Mouse (Mus musculus) CD4-positive helper T cell, adult 2 months (primary cell): ENCODE measurements around the gene Cxcl1.
"Not testable (repeated sequence)": the region's sequence is repeated elsewhere in the genome, so short reads cannot be mapped to it uniquely, and the experiment has no call there.

Experiments used
- DNase-seq: peaks from one replicate; pipeline ENCODE4 v3.0.0-alpha.2; 2012; ENCODE audit warnings: low read depth, missing footprints, low spot score

The Cxcl1 gene

DNA sequence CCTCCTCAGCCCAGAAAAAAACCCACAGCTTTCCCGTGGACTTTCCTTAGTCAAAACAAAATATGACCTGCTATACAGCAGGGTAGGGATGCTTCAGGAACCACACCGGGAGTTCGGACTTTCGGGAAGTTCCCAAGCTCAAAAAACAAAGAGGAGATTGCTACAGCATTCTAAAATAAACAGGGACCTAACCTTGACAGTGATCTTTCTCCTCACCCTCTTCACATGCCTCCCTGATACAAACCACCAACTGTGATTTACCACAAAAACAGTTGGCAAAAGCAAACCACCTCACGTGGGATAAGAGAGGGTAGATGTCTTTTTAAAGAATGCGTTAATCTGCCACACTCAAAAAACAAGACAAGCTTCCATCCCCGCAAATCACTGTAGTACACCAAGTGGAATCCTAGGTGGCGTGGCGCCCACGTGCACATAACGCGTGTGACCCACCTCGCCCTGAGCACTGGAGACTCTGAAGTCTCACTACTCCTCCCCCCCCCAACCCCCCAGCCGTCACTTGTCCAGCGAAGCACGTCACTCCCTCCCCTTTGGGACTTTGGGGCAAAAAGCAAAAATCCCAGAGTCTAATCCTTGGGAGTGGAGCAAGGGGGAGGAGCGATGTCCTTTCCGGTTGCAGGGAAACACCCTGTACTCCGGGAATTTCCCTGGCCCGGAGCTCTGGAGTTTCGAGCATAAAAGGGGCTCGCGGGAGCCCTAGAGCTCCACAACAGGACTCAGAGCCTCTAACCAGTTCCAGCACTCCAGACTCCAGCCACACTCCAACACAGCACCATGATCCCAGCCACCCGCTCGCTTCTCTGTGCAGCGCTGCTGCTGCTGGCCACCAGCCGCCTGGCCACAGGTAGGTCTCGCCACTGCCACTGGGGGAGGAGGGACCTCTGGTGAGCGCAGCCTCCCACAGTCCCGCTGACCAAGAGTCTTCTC is at the start of gene Cxcl1:
Gene Cxcl1, plus strand, starts transcription at position 723 of the 945 bp plus-strand sequence.
- DNase-seq, result no peak

DNA sequence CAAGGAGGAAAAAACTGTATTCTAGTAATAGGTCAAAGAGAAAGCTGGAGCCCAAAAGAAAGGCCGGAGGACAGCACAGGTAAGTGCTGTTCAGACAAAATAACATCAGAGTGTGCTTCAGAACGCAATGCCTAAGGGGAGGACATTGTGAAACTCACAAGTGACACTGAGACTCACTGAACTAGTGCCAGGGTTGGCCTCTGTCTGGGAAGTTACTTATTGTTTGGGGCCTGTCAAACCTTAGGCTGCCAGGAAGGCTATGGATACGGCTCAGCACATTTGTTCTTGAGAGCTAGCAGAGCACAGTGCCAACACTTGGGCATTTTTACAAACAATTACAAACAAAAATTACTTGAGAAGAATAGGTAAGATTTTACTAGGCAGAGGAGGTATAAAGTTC is 47.1 kb upstream of the Cxcl1 start:
- no peak for DNase-seq

DNA sequence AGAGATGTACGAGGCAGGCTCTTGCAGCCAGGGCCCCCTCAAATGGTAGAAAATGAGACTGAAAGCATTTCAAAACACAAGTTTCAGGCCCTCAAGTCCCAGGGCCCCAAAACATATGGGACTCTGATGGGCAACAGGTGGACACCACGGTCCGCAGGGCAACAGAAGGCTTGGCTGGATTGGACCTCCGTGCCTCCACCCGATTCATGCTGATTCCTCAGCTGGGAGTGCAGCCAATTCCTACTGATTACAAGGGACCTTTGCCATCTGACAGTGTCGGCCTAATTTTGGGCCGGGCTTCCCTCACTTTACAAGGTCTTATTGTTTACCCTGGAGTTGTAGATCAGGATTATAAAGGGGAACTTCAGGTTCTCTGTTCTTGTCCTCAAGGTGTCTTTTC is 40.9 kb upstream of the Cxcl1 start:
- not testable (repeated sequence) for DNase-seq

DNA sequence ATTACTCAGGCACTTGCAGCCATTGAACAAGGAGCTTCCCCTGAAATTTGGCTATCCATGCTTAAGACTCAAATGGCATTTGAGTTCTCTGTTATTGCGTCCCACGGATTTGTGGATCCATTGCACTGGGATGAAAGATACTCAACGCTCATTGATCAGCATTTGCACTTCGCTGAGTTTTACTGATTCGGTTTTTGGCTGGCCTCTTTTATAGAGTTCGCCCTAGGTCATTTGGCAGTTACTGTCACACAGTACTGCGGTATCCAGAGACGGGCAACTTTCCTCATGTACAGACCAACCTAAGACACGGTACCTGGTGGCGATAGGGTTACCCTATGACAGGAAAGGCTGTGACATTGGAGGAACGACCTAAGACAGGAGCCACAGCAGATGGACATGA is 39.6 kb upstream of the Cxcl1 start:
- not testable (repeated sequence) for DNase-seq

DNA sequence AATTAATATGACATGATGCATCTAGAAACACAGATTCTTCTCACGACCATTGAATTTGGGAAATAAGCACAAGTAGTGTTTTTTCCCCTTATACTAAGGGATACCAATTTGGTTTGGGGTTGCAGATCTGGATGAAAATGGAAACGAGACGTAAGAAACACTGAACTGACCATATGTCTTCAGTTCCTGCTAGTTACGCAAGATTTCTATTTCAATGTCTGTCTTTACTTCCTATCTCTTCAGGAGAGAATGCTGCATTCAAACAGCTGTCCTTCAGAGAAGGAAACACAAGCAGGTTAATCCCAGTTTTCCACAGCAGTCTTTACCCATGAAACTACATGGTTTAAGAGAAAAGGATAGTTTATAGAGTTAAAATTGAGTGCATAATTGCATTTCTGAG is 37.8 kb upstream of the Cxcl1 start:
- no peak for DNase-seq

DNA sequence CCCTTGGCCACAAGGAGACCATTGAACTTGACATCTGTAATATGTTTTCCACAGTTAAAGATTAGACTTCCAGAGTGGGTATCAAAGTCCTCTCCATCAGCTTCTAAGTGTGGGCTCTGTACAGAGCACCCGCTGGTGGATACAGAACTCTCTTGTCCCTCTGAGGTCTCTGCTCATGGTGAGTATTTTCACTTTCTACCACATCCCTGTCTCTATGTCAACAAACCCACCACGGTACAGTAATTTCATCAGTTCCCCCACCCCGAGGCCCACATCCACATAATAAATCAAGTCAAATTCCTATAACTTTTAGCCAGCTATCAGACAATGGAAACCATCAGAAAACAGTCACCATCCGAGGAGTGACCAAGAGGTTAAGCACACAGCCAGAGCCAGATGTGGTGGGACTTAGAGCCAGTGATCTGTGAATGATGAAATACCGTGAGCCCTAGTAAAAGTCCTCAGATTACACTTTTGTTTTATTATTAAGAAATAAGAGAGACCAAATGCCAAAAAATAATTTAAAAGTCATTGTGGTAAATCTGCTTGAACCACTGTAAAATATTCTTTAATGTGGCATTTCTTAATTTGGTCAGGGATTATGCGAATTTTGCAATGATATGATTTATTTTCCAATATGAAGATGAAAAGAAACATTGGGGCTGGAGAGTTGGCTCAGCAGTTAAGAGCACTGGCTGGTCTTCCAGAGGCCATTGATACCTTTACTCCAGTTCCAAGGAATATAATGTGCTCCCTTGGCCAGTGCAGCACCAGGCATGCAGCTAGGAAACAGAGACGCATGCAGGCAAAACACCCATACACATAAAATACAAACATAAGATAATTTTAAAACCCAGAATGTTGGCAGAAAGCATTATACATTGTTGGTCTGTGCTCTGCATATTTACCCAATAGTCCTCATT is 35.5 kb upstream of the Cxcl1 start:
- no peak for DNase-seq

DNA sequence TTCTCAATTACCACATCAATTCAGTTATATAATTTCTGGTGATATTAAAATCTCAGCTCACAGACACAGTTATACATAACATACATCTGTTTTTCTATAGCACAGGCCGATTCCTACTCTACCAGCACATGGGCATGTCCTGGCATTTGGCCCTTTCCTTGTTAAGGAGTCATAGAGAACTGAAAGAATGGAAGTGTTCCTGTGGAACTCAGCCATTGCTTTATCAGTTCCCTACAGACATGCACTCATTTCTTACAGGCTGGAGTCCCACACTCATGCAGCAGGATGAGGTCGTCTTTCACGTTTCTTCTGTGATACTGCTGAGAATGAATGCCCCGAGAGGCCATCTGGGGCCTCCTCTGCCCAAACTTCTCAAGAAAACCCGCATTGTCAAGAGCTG is 33.6 kb upstream of the Cxcl1 start:
- DNase-seq, result no peak

DNA sequence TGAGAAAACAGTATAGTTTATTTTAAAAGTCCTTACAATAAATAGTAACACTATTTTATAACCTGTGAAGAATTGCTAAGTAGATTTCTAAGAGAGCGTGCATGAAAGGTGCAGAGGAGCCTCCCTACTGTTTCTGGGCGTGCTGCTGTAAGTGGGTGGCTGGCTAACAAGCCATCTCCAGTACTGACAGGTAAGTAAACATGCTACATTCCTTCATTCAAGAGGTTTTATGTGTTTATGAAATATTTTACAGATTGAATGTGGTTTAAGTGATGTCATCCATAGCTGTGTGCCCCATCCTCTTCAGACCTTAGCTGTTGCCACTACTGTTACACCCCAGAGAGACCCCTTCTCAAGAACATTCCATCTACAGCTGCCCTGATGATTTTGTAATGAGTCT is 32.6 kb upstream of the Cxcl1 start:
- no peak for DNase-seq

DNA sequence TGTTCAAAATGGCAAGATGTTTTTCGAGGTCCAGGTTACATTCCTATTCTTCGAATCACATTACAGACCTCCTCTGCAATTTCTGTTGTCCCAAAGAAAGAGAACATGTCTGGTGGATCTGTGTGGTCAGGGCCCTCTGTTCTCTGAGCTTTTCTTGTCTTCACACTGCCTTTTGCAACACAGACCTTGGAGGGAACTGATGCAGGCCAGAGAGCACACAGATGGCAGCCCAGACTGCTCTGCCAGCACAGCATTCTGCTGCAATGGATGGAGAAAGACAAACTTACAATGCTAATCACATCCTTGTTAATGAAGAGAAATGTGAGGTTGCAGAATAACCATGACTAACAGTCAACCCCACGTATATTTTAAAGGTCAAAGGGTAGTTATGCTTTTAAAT is 32.0 kb upstream of the Cxcl1 start:
- no peak for DNase-seq

DNA sequence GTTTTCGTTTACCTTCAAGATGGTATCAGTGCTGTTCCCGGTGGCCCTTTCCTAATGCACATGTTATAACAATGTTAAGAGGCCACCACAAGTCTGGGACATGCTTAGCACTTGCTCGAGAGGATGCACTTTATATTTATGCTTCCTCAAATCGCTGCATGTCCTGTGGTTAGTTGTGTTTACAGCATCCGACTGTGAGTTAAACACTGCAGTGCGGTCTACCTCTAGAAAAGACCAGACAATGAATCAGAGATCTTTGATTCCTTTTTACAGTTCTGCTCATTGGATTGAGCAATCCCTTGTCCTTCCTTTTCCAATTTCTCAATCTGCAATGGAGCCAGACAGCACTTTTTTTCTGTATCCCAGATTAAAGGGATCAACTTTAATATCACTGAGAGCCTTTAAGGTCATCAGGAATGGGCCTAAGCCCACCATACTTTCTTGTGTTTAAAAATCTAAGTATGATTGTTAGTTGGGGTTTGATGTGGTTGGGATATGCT is 29.1 kb upstream of the Cxcl1 start:
- DNase-seq, result no peak

DNA sequence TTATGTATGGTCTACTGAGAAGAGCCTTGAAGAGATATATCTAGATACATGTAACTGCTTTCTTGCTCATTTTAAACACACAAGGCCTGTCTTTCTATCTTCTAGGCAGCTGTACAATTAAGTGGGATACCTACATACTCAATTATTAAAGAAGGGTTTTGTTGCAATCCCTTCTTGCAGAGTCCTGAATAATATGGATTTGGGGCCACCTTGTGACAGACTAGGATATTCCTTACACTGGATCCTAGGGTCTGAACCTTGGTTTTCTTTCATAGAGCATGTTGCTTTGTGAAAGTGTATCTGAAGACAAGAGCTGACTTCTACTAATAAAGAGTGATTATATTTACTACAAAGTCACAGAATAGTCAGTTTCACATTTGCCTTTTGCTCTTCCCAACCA is 24.3 kb upstream of the Cxcl1 start:
- DNase-seq, result no peak

DNA sequence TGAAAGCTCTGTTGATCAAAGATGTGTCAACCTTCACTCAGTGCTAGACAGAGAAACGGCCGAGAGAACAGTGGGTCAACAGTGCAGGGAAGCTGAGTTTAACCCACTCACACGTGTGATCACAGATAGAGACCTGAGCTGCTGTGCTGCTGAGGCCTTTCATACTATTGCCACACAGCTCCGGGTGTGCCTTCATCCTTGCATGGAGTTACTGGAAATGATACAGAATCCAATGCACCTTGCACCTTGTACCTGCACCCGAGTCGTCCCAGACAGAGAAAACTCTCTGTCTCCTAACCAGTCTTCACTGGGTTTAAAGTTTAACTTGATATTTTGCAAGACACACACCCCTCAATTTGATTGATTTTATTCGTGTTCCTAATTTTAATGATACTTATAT is 18.7 kb upstream of the Cxcl1 start:
- no peak for DNase-seq

DNA sequence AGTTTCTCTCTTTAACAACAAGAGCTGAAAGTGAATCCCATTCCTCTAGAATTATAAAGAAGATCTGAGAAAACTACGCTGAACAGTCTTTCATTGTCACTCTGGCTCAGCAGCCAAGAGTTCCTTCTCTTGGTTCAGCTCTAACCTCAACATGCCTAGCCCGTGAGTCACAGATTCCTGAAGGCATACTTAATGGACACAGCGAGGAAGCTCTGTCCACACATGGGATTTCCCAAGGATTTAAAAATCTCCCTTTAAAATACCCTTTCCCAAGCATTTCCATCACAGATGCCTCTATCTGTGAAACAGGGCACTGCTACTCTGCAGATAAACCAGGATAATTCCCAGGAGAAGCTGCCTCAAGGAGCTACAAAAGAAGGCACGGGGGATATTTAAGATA is 15.0 kb upstream of the Cxcl1 start:
- no peak for DNase-seq

DNA sequence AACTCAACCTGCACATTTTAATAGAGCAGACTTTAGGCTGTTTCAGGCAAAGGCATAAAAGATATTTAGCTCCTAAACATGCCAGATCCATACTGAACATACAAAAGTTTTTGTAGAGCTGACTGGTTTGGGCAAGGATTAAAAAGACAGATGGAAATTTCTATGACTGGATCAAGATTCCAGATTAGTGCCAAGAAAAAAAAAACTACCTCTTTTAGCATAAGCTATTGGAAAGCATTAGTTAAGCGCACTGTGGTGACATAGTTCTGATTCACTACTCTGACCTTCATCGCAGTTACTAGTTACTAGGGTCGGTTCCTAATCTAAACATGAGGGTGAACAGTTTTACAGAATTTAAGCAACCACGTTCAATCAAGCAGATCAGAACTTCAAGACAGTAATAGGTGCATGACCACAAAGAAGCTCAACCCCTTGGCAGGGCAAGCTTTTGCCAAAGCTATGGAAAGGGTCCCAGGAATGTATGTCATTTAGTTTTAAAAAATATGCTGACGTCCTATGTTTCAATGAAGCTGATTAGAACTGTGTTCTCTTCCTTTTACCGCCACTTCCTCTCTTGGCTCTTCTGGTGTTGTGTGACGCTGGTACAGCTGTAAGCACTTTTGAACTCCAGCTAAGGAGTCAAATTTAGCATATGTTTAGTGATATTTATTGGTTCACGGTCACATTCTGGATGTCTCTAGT is 14.4 kb upstream of the Cxcl1 start:
- no peak for DNase-seq

DNA sequence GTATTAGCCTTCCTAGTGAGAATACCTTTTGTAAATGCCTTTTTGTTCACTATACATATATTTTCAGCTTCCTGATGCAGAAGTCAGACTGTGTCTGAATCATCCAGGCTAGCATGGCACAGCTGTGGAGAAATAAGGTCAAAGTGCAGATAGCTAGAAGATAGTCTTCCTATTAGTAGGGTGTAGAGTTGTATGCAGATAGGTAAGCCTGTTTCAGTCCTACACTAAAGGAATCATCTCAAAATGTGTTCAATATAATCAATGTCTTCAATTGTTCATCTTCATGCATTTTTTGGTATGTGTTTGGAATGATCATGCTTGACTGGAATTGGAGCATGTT is 13.9 kb upstream of the Cxcl1 start:
- DNase-seq, result no peak

DNA sequence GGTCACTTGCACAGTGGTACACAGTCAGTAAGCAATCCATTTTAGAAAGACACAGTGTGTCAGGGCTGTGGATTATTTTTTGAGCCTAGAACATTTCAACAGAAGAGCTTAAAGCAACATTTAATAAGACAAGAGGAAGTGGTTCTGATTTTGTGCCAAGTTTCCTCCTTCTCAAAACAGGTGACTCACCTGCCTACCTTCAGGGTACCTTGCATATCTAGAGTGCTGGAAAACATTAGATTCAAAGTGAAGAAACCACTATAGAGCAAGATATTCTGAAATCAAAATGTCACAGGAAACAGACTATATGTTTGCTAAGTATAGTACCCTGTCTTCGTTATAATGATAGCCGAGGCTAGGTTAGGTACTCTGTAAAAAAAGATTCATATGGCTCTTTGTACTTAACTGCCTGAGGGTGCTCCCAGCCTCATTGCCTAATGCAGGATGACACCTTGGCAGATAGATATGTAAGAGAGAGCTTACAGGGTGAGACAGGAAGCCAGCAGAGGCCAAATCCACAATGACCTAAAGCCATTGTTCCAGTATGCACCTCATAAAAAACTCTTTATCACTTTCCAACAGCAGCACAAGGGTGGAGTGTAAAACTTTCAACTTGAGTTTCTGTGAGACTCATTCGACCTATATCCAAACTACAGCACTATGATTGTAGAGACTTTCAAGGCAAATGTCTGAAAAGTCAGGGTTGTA is 11.6 kb upstream of the Cxcl1 start:
- DNase-seq, result no peak

DNA sequence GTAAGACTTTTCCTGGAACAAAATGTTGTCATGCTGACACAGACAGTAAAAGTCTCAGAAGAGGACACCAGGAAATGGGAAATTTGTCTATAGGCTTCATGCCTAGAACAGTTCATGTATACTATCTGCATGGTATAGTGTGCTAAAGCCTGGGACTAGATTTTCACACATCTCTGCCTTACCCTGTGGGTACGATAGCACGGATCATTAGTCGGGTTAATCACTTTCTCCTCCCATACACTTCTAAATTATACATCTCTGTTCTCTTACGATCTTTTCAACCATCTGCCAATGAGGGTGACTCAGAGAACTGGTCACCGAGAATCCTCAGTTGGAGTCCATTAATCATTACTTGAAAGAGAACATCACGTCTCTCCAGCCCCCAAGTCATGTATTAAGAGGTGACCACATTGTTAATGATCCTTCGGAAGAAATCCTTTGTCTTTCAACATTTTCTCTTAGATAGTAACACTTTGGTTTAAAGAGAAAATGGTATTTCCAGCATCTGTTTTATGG is 10.6 kb upstream of the Cxcl1 start:
- DNase-seq, result no peak

DNA sequence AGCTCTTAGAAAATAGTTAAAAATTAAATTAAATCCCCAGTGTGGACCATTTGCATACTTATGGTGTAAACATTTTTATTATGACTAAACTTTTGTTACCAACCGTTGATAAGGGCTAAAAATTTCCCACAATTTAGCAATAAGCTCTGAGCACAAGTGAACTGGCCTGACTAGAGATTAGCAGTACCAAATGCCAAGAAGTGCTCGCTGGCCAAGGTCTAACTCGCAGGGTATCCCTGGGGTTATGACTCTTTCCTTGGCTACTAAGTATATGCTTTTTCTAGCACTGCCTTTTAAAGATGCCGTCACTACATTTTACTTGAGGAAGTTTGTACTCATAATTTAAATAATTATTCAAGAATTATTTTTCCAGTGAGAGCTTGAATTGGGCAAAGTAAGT is 10.0 kb upstream of the Cxcl1 start:
- DNase-seq, result no peak

DNA sequence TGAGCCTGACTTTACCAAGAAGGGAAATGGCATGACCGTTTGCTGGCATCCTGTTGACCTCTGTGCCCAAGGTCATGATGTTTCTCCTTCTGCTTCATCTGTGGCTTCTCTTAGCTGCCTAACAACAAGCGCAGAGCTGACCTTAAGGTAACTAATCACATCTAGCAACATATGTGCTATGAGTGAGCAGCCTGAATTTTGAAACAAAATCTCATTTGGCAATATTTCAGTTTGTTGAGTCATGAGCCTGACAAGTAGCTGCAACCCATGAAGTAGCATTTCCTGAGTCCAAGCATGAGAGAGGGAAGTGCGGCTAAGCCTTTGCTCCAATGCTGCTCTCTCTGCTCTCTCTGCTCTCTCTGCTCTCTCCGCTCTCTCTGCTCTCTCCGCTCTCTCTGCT is 9.4 kb upstream of the Cxcl1 start:
- no peak for DNase-seq

DNA sequence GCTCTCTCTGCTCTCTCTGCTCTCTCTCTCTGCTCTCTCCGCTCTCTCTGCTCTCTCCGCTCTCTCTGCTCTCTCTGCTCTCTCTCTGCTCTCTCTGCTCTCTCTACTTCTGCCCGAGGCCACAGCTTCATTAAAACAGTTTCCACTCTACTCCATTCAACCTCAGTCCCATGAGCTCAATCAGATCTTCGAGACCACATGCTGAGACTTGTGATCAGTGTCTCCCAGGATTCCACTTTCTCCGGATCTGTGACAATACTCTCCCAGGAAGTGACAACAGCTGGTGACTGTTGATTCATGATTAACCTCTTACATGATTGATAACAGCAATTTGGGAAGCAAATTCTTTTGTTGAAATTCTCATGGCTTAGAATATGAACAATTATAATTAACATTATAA is 8.9 kb upstream of the Cxcl1 start:
- no peak for DNase-seq

DNA sequence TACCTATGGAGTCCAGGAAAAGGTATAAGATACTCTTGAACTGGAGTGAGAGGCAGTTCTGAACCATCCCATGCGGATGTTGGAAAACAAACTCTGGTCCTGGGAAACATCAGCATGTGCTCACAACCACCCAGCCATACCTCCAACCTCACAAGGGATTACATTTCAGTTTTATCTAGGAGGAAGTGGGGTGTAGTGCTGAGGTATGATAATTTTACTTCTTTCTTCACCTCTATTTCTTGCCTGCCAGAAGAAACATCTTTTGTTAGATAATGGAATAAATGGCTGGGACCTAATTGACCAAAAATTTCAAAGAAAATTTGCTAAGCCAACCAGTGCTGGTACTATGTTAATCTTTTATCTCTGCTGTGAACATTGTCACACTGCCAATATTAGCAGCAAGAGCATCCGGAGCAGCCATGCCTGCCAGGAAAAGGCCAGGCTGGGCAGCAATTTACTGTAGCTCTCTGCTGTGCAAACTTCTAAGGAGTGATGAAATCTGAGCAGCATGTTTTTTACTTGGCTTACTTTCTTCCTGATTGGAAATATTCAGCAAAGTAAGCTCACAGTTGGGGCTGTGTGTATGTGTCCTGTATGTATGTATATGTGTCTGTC is 6.3 kb upstream of the Cxcl1 start:
- DNase-seq, result no peak
